18 mouse cellular contexts compared by ENCODE assay signal in genomic region chr19:29518922-29519321, GRCm38 (mm10).
"Had no signal": no experiment of that assay in that cellular context is flagged by ENCODE, and none has a peak within 500 bp of the region (broad histone marks: within the 10 kb centered on the region; RNA-seq: fewer than 3 reads in every experiment).

No protein-coding gene starts in this region.

- DNase-seq: lung, embryonic 14.5 days; lung, postnatal 10 days; lung, postnatal 4 days; midbrain, embryonic 14.5 days; retina, postnatal 1 day; right cerebral cortex, adult 18-20 months; right cerebral cortex, postnatal 14 days; thymus, adult 2 months; thymus, postnatal 25 days; thymus, postnatal 4 days had no signal

- H3K27me3 ChIP-seq: midbrain, embryonic 12.5 days; neural tube, embryonic 13.5 days; neural tube, embryonic 15.5 days; stomach, embryonic 15.5 days had no signal

- H3K4me2 ChIP-seq: lung, embryonic 14.5 days; midbrain, embryonic 12.5 days; neural tube, embryonic 13.5 days; neural tube, embryonic 15.5 days; stomach, embryonic 15.5 days had no signal

- H3K9ac ChIP-seq: lung, embryonic 14.5 days; midbrain, embryonic 12.5 days; neural tube, embryonic 13.5 days; neural tube, embryonic 15.5 days; stomach, embryonic 15.5 days had no signal

- ATAC-seq: midbrain, embryonic 16.5 days had no signal

- H3K27ac ChIP-seq: midbrain, embryonic 10.5 days; midbrain, embryonic 12.5 days; neural tube, embryonic 13.5 days; neural tube, embryonic 15.5 days; stomach, embryonic 15.5 days; stomach, postnatal 0 days had no signal

- H3K9me3 ChIP-seq: midbrain, embryonic 12.5 days; neural tube, embryonic 15.5 days; stomach, embryonic 15.5 days had no signal

- H3K4me3 ChIP-seq: midbrain, embryonic 10.5 days; midbrain, embryonic 12.5 days; myocyte; neural tube, embryonic 13.5 days; neural tube, embryonic 15.5 days; stomach, embryonic 15.5 days had no signal

- H3K36me3 ChIP-seq: midbrain, embryonic 10.5 days; midbrain, embryonic 12.5 days; neural tube, embryonic 13.5 days; neural tube, embryonic 15.5 days had no signal
